Mouse (Mus musculus) right cerebral cortex, postnatal 14 days (tissue): Measurements from ENCODE around the gene Bcl2l1.

Experiments used
- DNase-seq: peaks from one replicate; pipeline ENCODE4 v3.0.0; 2022

Bcl2l1 gene

GRCm38 (mm10) chr2:152831019-152831878 lies at the start of gene Bcl2l1:
Gene Bcl2l1 (minus strand): TSS chr2:152831728.
- DNase-seq, result peak; percentile 99

GRCm38 (mm10) chr2:152880898-152881297 lies 49.4 kb upstream of the Bcl2l1 start:
- DNase-seq, result no peak

GRCm38 (mm10) chr2:152878239-152878638 lies 46.7 kb upstream of the Bcl2l1 start:
- DNase-seq, result no peak

- no peak for DNase-seq
Observed at GRCm38 (mm10) chr2:152863346-152863745, 31.8 kb upstream of the Bcl2l1 start.

GRCm38 (mm10) chr2:152862638-152863037 lies 31.1 kb upstream of the Bcl2l1 start:
- DNase-seq, result no peak

- no peak for DNase-seq
Observed at GRCm38 (mm10) chr2:152861891-152862290, 30.4 kb upstream of the Bcl2l1 start.

GRCm38 (mm10) chr2:152859501-152859900 lies 28.0 kb upstream of the Bcl2l1 start:
- no peak for DNase-seq

GRCm38 (mm10) chr2:152848466-152848865 lies 16.9 kb upstream of the Bcl2l1 start:
- no peak for DNase-seq

GRCm38 (mm10) chr2:152847815-152848302 lies 16.3 kb upstream of the Bcl2l1 start, which contains the start of gene Tpx2:
Gene Tpx2 (plus strand): TSS chr2:152847964.
- DNase-seq, result peak; percentile 97

GRCm38 (mm10) chr2:152847057-152847814 lies 15.7 kb upstream of the Bcl2l1 start:
- DNase-seq, result no peak

GRCm38 (mm10) chr2:152842741-152843140 lies 11.2 kb upstream of the Bcl2l1 start:
- DNase-seq, result no peak

- no peak for DNase-seq
Observed at GRCm38 (mm10) chr2:152839256-152839655, 7.7 kb upstream of the Bcl2l1 start.

- peak; percentile 85 for DNase-seq
Observed at GRCm38 (mm10) chr2:152830021-152830921, 1.3 kb downstream of the Bcl2l1 start.

GRCm38 (mm10) chr2:152829367-152829881 lies 2.1 kb downstream of the Bcl2l1 start:
- peak; percentile 38 for DNase-seq

GRCm38 (mm10) chr2:152828532-152828931 lies 3.0 kb downstream of the Bcl2l1 start:
- no peak for DNase-seq

- DNase-seq, result no peak
Observed at GRCm38 (mm10) chr2:152828011-152828370, 3.5 kb downstream of the Bcl2l1 start.

- no peak for DNase-seq
Observed at GRCm38 (mm10) chr2:152827321-152828010, 4.1 kb downstream of the Bcl2l1 start.

- no peak for DNase-seq
Observed at GRCm38 (mm10) chr2:152826481-152826880, 5.0 kb downstream of the Bcl2l1 start.

GRCm38 (mm10) chr2:152825713-152826112 lies 5.8 kb downstream of the Bcl2l1 start:
- no peak for DNase-seq

GRCm38 (mm10) chr2:152825168-152825697 lies 6.3 kb downstream of the Bcl2l1 start:
- no peak for DNase-seq

- no peak for DNase-seq
Observed at GRCm38 (mm10) chr2:152824438-152825167, 6.9 kb downstream of the Bcl2l1 start.
